Mouse (Mus musculus): Measurements from ENCODE around the gene Mccc2. TPM values are rescaled to one million over a fixed set of nuclear protein-coding genes. Genes with fewer than 3 reads are reported as not detected.

Gene Mccc2
- polyA plus RNA-seq, 1 experiment, result 9.9 TPM

- TF ChIP-seq USF1 (IDR thresholded peaks at IDR 0.05; ENCODE audit: low read depth), result no peak
- TF ChIP-seq TCF12 (IDR thresholded peaks at IDR 0.05; ENCODE audit: insufficient read depth, poor library complexity, severe bottlenecking), result no peak
- no peak for TF ChIP-seq POLR2AphosphoS2 (IDR thresholded peaks at IDR 0.05; ENCODE audit: insufficient read length, low read depth)
- no peak for TF ChIP-seq MYOD1 (IDR thresholded peaks at IDR 0.05; ENCODE audit: control insufficient read depth in 1 of 3, insufficient read length in 2 of 3, low read depth in 2 of 3)
- no peak for TF ChIP-seq CEBPB (IDR thresholded peaks at IDR 0.05; ENCODE audit: insufficient read depth, poor library complexity, severe bottlenecking)
- TF ChIP-seq E2F4 (IDR thresholded peaks at IDR 0.05; ENCODE audit: insufficient read depth), result no peak
- no peak for TF ChIP-seq POLR2A (IDR thresholded peaks at IDR 0.05; ENCODE audit: insufficient read length, low read depth)
- TF ChIP-seq MAX (IDR thresholded peaks at IDR 0.05; ENCODE audit: low read depth), result no peak
- no peak for TF ChIP-seq MYOG (IDR thresholded peaks at IDR 0.05; ENCODE audit: control insufficient read depth in 1 of 3, insufficient read depth in 1 of 3, insufficient read length in 2 of 3, low read depth in 2 of 3)
- no peak for TF ChIP-seq REST (IDR thresholded peaks at IDR 0.05; ENCODE audit: insufficient read depth, insufficient read length)
- Histone ChIP-seq H3ac (ENCODE audit: control insufficient read depth, insufficient read length) (peak overlapping the region; percentile 1), H3K27me3 (ENCODE audit: control insufficient read depth, insufficient read depth, insufficient read length) (no peaks in the 10 kb centered on the region), H3K36me3 (ENCODE audit: control insufficient read depth, insufficient read depth) (peaks cover 13% of the 10 kb centered on the region), H3K4me3 (peak overlapping the region; percentile 39), H3K79me2 (ENCODE audit: control insufficient read depth, insufficient read depth) (no peaks in the 10 kb centered on the region), H3K4me2 (ENCODE audit: low read depth) (peak overlapping the region; percentile 85)
Measured at GRCm38 (mm10) chr13:100015937-100016336, 498 bp upstream of the Mccc2 start.

DNA sequence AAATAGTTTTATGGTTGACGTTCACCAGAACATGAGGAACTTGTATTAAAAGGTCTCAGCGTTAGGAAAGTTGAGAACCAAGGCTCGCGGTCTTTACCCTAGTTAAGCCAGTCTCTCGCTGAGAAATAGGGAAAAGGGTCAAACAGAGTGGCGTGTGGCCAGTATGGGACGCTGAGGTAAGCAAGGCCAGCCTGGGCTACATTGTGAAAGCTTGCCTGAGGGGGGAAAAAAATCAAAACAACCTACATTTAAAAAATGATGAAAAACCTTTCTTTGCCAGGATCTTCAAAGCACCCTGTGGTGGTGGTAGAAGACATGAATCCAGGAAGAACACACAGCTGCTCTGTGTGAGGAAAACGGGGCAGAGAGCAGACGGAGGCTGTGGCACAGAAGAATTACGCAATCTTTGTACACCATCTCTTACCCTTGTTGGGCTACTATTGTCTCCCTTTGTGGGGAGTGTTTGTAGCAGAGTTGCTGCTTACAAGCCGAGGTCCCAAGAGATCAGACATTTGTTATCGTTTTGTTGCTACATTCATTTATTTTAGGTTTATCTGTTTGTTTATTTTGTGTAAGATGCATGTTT, 9.4 kb downstream of the Mccc2 start:
- Histone ChIP-seq H3K27me3 (ENCODE audit: control insufficient read depth, insufficient read depth, insufficient read length) (no peaks in the 10 kb centered on the region), H3ac (ENCODE audit: control insufficient read depth, insufficient read length) (no peak overlapping the region), H3K36me3 (ENCODE audit: control insufficient read depth, insufficient read depth) (no peaks in the 10 kb centered on the region), H3K4me3 (no peak overlapping the region), H3K4me2 (ENCODE audit: low read depth) (no peak overlapping the region), H3K79me2 (ENCODE audit: control insufficient read depth, insufficient read depth) (no peaks in the 10 kb centered on the region)
- TF ChIP-seq MAX (IDR thresholded peaks at IDR 0.05; ENCODE audit: low read depth) (no peak), CEBPB (IDR thresholded peaks at IDR 0.05; ENCODE audit: insufficient read depth, poor library complexity, severe bottlenecking) (peak; percentile 65)

DNA sequence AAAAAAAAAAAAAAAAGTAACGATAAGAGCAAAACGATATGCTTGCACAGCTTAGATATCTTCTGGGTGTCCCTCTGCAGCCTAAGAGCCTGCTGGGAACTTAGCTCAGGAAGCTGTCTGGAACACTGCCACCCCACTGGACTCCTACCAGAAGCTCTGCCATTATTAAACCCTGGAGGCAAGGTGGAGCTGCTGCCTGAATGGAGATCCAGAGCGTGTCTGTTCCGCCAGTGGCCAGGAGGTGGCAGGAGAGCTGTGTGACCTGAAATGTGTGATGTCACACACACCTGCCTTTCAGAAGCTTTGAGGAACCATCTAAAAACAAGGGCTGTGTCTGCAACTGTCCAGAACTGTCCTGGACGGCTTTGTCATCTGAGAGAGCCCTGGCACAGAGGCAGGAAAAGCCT, 13.6 kb downstream of the Mccc2 start:
- TF ChIP-seq MAX (IDR thresholded peaks at IDR 0.05; ENCODE audit: low read depth) (no peak), POLR2A (IDR thresholded peaks at IDR 0.05; ENCODE audit: insufficient read length, low read depth) (no peak), USF1 (IDR thresholded peaks at IDR 0.05; ENCODE audit: low read depth) (no peak), MYOG (IDR thresholded peaks at IDR 0.05; ENCODE audit: control insufficient read depth in 1 of 3, insufficient read depth in 1 of 3, insufficient read length in 2 of 3, low read depth in 2 of 3) (no peak), TCF12 (IDR thresholded peaks at IDR 0.05; ENCODE audit: insufficient read depth, poor library complexity, severe bottlenecking) (no peak), TCF3 (IDR thresholded peaks at IDR 0.05; ENCODE audit: insufficient read length, low read depth) (no peak), SRF (IDR thresholded peaks at IDR 0.05; ENCODE audit: control insufficient read depth, insufficient read length, low read depth) (no peak), REST (IDR thresholded peaks at IDR 0.05; ENCODE audit: insufficient read depth, insufficient read length) (no peak), POLR2AphosphoS2 (IDR thresholded peaks at IDR 0.05; ENCODE audit: insufficient read length, low read depth) (no peak), CEBPB (IDR thresholded peaks at IDR 0.05; ENCODE audit: insufficient read depth, poor library complexity, severe bottlenecking) (no peak), E2F4 (IDR thresholded peaks at IDR 0.05; ENCODE audit: insufficient read depth) (no peak), MYOD1 (IDR thresholded peaks at IDR 0.05; ENCODE audit: control insufficient read depth in 1 of 3, insufficient read length in 2 of 3, low read depth in 2 of 3) (no peak)
- H3K27me3 ChIP-seq (ENCODE audit: control insufficient read depth, insufficient read depth, insufficient read length), result no peaks in the 10 kb centered on the region

GRCm38 (mm10) chr13:99999078-99999477, 16.4 kb downstream of the Mccc2 start:
- H3K4me3 ChIP-seq, result no peak overlapping the region

More for the DNA sequence above, 13.6 kb downstream of the Mccc2 start:
- Histone ChIP-seq H3K4me3 (no peak overlapping the region), H3K4me2 (ENCODE audit: low read depth) (no peak overlapping the region), H3ac (ENCODE audit: control insufficient read depth, insufficient read length) (no peak overlapping the region), H3K36me3 (ENCODE audit: control insufficient read depth, insufficient read depth) (no peaks in the 10 kb centered on the region), H3K79me2 (ENCODE audit: control insufficient read depth, insufficient read depth) (no peaks in the 10 kb centered on the region)

DNA sequence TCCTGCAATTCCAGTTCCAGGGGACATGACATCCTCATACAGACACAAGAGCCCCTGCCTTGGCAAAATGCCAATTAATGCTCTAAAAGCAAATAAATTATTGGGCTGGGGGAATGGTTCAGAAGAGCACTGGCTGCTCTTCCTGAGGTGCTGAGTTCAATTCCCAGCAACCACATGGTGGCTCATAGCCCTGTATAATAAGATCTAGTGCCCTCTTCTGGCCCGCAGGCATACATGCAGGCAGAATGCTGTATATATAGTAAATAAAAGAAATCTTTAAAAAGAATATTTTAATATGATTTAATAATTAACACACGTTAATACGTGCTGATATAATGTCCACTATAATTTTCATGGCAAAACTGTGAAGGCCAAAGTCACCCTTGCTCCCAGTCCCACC, 17.3 kb downstream of the Mccc2 start:
- no peak for TF ChIP-seq SRF (IDR thresholded peaks at IDR 0.05; ENCODE audit: control insufficient read depth, insufficient read length, low read depth)
- Histone ChIP-seq H3K79me2 (ENCODE audit: control insufficient read depth, insufficient read depth) (no peaks in the 10 kb centered on the region), H3K27me3 (ENCODE audit: control insufficient read depth, insufficient read depth, insufficient read length) (no peaks in the 10 kb centered on the region), H3K4me3 (no peak overlapping the region), H3ac (ENCODE audit: control insufficient read depth, insufficient read length) (no peak overlapping the region), H3K36me3 (ENCODE audit: control insufficient read depth, insufficient read depth) (no peaks in the 10 kb centered on the region), H3K4me2 (ENCODE audit: low read depth) (no peak overlapping the region)

More at GRCm38 (mm10) chr13:99999078-99999477, 16.4 kb downstream of the Mccc2 start:
- no peak overlapping the region for H3ac ChIP-seq (ENCODE audit: control insufficient read depth, insufficient read length)
- no peaks in the 10 kb centered on the region for H3K36me3 ChIP-seq (ENCODE audit: control insufficient read depth, insufficient read depth)
- no peaks in the 10 kb centered on the region for H3K27me3 ChIP-seq (ENCODE audit: control insufficient read depth, insufficient read depth, insufficient read length)
- no peak overlapping the region for H3K4me2 ChIP-seq (ENCODE audit: low read depth)
- H3K79me2 ChIP-seq (ENCODE audit: control insufficient read depth, insufficient read depth), result no peaks in the 10 kb centered on the region
- no peak for TF ChIP-seq USF1 (IDR thresholded peaks at IDR 0.05; ENCODE audit: low read depth)
- no peak for TF ChIP-seq SRF (IDR thresholded peaks at IDR 0.05; ENCODE audit: control insufficient read depth, insufficient read length, low read depth)
- no peak for TF ChIP-seq CEBPB (IDR thresholded peaks at IDR 0.05; ENCODE audit: insufficient read depth, poor library complexity, severe bottlenecking)
- TF ChIP-seq MYOD1 (IDR thresholded peaks at IDR 0.05; ENCODE audit: control insufficient read depth in 1 of 3, insufficient read length in 2 of 3, low read depth in 2 of 3), result no peak
- TF ChIP-seq E2F4 (IDR thresholded peaks at IDR 0.05; ENCODE audit: insufficient read depth), result no peak
- no peak for TF ChIP-seq POLR2AphosphoS2 (IDR thresholded peaks at IDR 0.05; ENCODE audit: insufficient read length, low read depth)
- TF ChIP-seq POLR2A (IDR thresholded peaks at IDR 0.05; ENCODE audit: insufficient read length, low read depth), result no peak
- no peak for TF ChIP-seq TCF3 (IDR thresholded peaks at IDR 0.05; ENCODE audit: insufficient read length, low read depth)
